Mouse (Mus musculus): ENCODE data around the gene Gm42715.
"Not testable (repeated sequence)": the region's sequence is repeated elsewhere in the genome, so short reads cannot be mapped to it uniquely, and the experiment has no call there.

The Gm42715 gene

GRCm38 (mm10) chr7:127497382-127497781 is 22.0 kb upstream of the Gm42715 start:
- no peak for DNase-seq (ENCODE audit: low read depth, low spot score)

- no peak for DNase-seq (ENCODE audit: low read depth, low spot score)
Measured at GRCm38 (mm10) chr7:127498407-127498806, 21.0 kb upstream of the Gm42715 start.

GRCm38 (mm10) chr7:127508291-127508690 is 11.1 kb upstream of the Gm42715 start:
- no peak for DNase-seq (ENCODE audit: low read depth, low spot score)

- DNase-seq (ENCODE audit: low read depth, low spot score), result not testable (repeated sequence)
Measured at GRCm38 (mm10) chr7:127509830-127510229, 9.6 kb upstream of the Gm42715 start.

- no peak for DNase-seq (ENCODE audit: low read depth, low spot score)
Measured at GRCm38 (mm10) chr7:127511241-127511640, 8.1 kb upstream of the Gm42715 start.

- peak; percentile 94 for DNase-seq (ENCODE audit: low read depth, low spot score)
Measured at GRCm38 (mm10) chr7:127511808-127512230, 7.6 kb upstream of the Gm42715 start, which contains the start of gene Srcap. Gene Srcap (plus strand): TSS chr7:127511983.

- DNase-seq (ENCODE audit: low read depth, low spot score), result peak; percentile 83
Measured at GRCm38 (mm10) chr7:127512231-127513015, 7.0 kb upstream of the Gm42715 start.

- no peak for DNase-seq (ENCODE audit: low read depth, low spot score)
Measured at GRCm38 (mm10) chr7:127513016-127513390, 6.4 kb upstream of the Gm42715 start.

GRCm38 (mm10) chr7:127513781-127514180 is 5.6 kb upstream of the Gm42715 start:
- DNase-seq (ENCODE audit: low read depth, low spot score), result no peak

GRCm38 (mm10) chr7:127515846-127516245 is 3.5 kb upstream of the Gm42715 start:
- no peak for DNase-seq (ENCODE audit: low read depth, low spot score)

GRCm38 (mm10) chr7:127516344-127516743 is 3.0 kb upstream of the Gm42715 start:
- DNase-seq (ENCODE audit: low read depth, low spot score), result no peak

GRCm38 (mm10) chr7:127541671-127542070 is 22.3 kb downstream of the Gm42715 start:
- DNase-seq (ENCODE audit: low read depth, low spot score), result no peak

GRCm38 (mm10) chr7:127549116-127549835 is 29.9 kb downstream of the Gm42715 start:
- no peak for DNase-seq (ENCODE audit: low read depth, low spot score)

- no peak for DNase-seq (ENCODE audit: low read depth, low spot score)
Measured at GRCm38 (mm10) chr7:127551558-127551957, 32.2 kb downstream of the Gm42715 start.

- DNase-seq (ENCODE audit: low read depth, low spot score), result no peak
Measured at GRCm38 (mm10) chr7:127560580-127560979, 41.2 kb downstream of the Gm42715 start.

- DNase-seq (ENCODE audit: low read depth, low spot score), result no peak
Measured at GRCm38 (mm10) chr7:127561340-127561858, 42.0 kb downstream of the Gm42715 start, which contains the start of gene Tmem265. Gene Tmem265 (plus strand): TSS chr7:127561390.

GRCm38 (mm10) chr7:127564381-127565150 is 45.2 kb downstream of the Gm42715 start:
- no peak for DNase-seq (ENCODE audit: low read depth, low spot score)

GRCm38 (mm10) chr7:127572895-127573471 is 53.6 kb downstream of the Gm42715 start, which contains the start of gene Phkg2:
Gene Phkg2 (plus strand): TSS chr7:127573340.
- peak; percentile 97 for DNase-seq (ENCODE audit: low read depth, low spot score)

- no peak for DNase-seq (ENCODE audit: low read depth, low spot score)
Measured at GRCm38 (mm10) chr7:127573503-127574008, 54.2 kb downstream of the Gm42715 start.

- DNase-seq (ENCODE audit: low read depth, low spot score), result no peak
Measured at GRCm38 (mm10) chr7:127574115-127574514, 54.7 kb downstream of the Gm42715 start.

GRCm38 (mm10) chr7:127583260-127583659 is 63.9 kb downstream of the Gm42715 start:
- no peak for DNase-seq (ENCODE audit: low read depth, low spot score)
